Mouse (Mus musculus): ENCODE data around the gene Acsf3. TPM values are rescaled to one million over a fixed set of nuclear protein-coding genes. Genes with fewer than 3 reads are reported as not detected.

The Acsf3 gene
- polyA plus RNA-seq, 1 experiment from 2014 or later, result 13.8 TPM

GRCm38 (mm10) chr8:122745022-122745749, 30.1 kb upstream of the Acsf3 start:
- H3K4me3 ChIP-seq, result no peak overlapping the region
- 37% methylated on average over 17 of the region's 17 CpGs for WGBS
- H3K4me1 ChIP-seq (replicated peaks), result no peaks in the 10 kb centered on the region
- H3K27ac ChIP-seq, result no peak overlapping the region
- no peak overlapping the region for H3K4me2 ChIP-seq
- no peak for ATAC-seq (replicated peaks; ENCODE audit: insufficient number of reproducible peaks, insufficient read depth, low FRiP score, low read depth)
- H3K9me3 ChIP-seq (replicated peaks), result no peaks in the 10 kb centered on the region
- peaks cover 91% of the 10 kb centered on the region for H3K27me3 ChIP-seq
- no peak overlapping the region for H3K9ac ChIP-seq
- no peaks in the 10 kb centered on the region for H3K36me3 ChIP-seq

DNA sequence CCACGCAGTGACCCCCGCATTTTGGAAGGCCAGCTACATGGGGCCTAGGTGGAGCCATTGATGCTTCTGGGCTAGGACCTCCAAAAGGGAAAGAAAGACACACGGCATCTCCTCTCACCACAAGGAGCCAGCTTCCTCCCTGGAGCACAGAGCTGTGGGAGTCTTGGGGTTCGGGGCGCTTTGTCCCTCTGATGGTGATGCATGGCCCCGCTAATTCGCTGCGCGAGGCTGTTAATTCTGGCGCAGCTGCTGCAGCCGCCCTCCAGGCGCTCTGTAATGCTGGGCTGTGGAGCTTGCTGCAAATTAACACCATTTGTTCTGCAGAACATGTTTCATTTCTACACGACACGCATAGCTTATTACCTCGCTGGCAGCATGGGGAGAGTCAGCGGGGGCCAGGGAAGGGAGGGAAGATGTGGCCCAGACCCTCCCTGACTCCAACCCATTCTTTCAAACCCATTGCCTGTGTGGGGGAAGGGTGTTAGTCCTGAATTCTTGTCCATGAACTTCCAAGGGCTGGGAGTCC, 29.5 kb upstream of the Acsf3 start:
- ATAC-seq (replicated peaks; ENCODE audit: insufficient number of reproducible peaks, insufficient read depth, low FRiP score, low read depth), result no peak
- Histone ChIP-seq H3K4me3 (no peak overlapping the region), H3K36me3 (no peaks in the 10 kb centered on the region), H3K9me3 (replicated peaks) (no peaks in the 10 kb centered on the region), H3K27me3 (peaks cover 89% of the 10 kb centered on the region), H3K9ac (no peak overlapping the region), H3K27ac (no peak overlapping the region), H3K4me1 (replicated peaks) (no peaks in the 10 kb centered on the region), H3K4me2 (no peak overlapping the region)
- 26% methylated on average over 16 of the region's 16 CpGs for WGBS

DNA sequence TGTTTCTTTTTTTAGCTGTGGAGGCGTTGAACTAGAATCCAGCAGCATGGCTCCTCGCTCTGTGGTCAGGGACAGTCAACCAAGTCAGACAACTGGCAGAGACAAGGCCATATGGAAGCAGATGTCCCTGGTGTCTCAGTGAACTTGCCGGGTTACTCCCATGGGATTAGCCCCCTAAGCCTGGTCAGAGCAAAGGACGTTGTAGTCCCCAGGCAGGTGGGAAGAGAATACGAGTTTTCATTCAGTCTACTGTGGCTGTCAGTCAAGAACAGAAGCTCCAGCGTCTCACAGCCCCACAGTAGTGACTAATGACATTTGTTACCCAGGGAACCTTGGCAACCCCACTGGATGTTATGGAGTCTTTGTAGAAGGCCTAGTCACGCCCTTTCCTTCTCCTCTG, 28.8 kb upstream of the Acsf3 start:
- Histone ChIP-seq H3K9me3 (replicated peaks) (no peaks in the 10 kb centered on the region), H3K4me1 (replicated peaks) (no peaks in the 10 kb centered on the region), H3K27ac (no peak overlapping the region), H3K27me3 (peaks cover 88% of the 10 kb centered on the region), H3K9ac (no peak overlapping the region), H3K4me2 (no peak overlapping the region), H3K36me3 (no peaks in the 10 kb centered on the region), H3K4me3 (no peak overlapping the region)
- ATAC-seq (replicated peaks; ENCODE audit: insufficient number of reproducible peaks, insufficient read depth, low FRiP score, low read depth), result no peak
- WGBS, result 40% methylated on average over 7 of the region's 7 CpGs

DNA sequence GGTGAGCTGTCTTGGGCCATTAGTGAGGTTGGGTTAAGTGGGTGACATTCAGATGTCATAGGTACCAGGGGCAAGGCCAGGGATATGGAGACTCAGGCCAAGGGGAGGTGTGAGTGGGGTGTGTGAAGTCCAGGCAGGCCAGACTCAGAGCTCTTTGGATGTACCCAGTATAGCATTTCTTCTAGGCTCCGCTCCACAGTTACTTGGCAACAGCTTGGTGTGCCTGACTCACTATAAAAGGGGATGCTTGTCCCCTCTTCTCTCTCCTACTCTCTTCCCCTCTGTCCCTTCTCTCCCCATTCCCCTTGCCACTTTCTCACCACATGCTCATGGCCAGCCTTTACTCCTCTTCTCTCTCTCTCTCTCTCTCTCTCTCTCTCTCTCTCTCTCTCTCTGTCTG, 27.5 kb upstream of the Acsf3 start:
- Histone ChIP-seq H3K4me3 (no peak overlapping the region), H3K27ac (no peak overlapping the region), H3K4me1 (replicated peaks) (no peaks in the 10 kb centered on the region), H3K36me3 (no peaks in the 10 kb centered on the region), H3K27me3 (peaks cover 87% of the 10 kb centered on the region), H3K4me2 (no peak overlapping the region), H3K9me3 (replicated peaks) (no peaks in the 10 kb centered on the region), H3K9ac (no peak overlapping the region)
- 89% methylated on average over 1 of the region's 1 CpGs for WGBS
- ATAC-seq (replicated peaks; ENCODE audit: insufficient number of reproducible peaks, insufficient read depth, low FRiP score, low read depth), result no peak

DNA sequence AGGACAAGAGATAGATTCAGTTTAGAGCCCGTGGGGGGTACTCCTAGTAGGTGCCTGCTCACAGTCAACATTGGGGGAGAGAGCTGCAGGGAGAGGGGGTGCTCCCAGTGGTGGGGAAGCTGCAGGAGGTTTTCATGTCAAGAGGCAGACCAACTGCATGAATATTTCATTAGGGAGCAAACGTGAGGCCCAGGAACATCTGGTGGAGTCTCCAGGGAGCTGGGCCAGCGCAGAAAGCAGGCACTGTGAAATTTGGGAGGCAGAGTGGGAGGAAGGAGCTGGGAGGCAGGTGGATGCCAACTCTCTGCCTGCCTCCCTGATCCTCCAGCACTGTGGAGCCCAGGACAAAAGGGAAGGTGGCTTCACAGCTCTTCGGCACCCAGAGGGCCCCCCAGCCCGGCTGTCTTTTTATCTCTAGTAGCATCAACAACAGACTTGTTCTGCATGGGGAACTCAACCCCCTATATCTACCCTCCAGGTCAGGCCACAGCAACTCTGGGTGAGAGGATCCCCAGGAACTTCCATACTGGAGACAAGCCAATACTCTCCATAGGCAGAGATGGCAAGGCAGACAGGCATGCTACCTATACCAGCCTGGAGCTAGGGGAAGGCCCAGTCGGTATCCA, 25.8 kb upstream of the Acsf3 start:
- no peaks in the 10 kb centered on the region for H3K36me3 ChIP-seq
- H3K4me3 ChIP-seq, result no peak overlapping the region
- H3K27ac ChIP-seq, result no peak overlapping the region
- no peak for ATAC-seq (replicated peaks; ENCODE audit: insufficient number of reproducible peaks, insufficient read depth, low FRiP score, low read depth)
- H3K4me2 ChIP-seq, result no peak overlapping the region
- peaks cover 84% of the 10 kb centered on the region for H3K27me3 ChIP-seq
- WGBS, result 53% methylated on average over 6 of the region's 6 CpGs
- H3K9me3 ChIP-seq (replicated peaks), result no peaks in the 10 kb centered on the region
- no peaks in the 10 kb centered on the region for H3K4me1 ChIP-seq (replicated peaks)
- no peak overlapping the region for H3K9ac ChIP-seq

DNA sequence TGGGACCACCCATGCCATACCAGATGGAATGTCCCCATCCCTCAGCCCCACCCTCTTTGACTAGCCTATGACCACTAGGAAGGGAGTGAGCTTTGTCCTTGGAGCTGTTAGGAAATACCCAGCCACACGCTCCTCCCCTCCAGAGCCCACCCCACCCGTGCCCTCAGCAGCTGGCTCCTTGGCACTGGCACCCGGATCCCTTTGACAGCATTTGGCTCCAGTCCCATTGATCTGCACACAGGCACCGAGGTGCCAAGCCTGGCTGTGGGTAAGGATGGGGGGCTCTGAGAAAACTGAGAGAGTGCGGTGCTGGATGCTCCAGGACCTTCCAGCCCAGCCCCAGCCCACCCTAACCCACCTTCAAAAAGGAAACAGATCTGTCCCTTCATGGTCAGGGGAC, 23.9 kb upstream of the Acsf3 start:
- H3K4me1 ChIP-seq (replicated peaks), result no peaks in the 10 kb centered on the region
- H3K4me3 ChIP-seq, result no peak overlapping the region
- H3K27me3 ChIP-seq, result peaks cover 73% of the 10 kb centered on the region
- H3K4me2 ChIP-seq, result no peak overlapping the region
- no peak; the same call in 1 of the 2 replicates for ATAC-seq (replicated peaks; ENCODE audit: insufficient number of reproducible peaks, insufficient read depth, low FRiP score, low read depth)
- H3K36me3 ChIP-seq, result no peaks in the 10 kb centered on the region
- H3K27ac ChIP-seq, result no peak overlapping the region
- no peaks in the 10 kb centered on the region for H3K9me3 ChIP-seq (replicated peaks)
- no peak overlapping the region for H3K9ac ChIP-seq
- WGBS, result 66% methylated on average over 5 of the region's 5 CpGs

DNA sequence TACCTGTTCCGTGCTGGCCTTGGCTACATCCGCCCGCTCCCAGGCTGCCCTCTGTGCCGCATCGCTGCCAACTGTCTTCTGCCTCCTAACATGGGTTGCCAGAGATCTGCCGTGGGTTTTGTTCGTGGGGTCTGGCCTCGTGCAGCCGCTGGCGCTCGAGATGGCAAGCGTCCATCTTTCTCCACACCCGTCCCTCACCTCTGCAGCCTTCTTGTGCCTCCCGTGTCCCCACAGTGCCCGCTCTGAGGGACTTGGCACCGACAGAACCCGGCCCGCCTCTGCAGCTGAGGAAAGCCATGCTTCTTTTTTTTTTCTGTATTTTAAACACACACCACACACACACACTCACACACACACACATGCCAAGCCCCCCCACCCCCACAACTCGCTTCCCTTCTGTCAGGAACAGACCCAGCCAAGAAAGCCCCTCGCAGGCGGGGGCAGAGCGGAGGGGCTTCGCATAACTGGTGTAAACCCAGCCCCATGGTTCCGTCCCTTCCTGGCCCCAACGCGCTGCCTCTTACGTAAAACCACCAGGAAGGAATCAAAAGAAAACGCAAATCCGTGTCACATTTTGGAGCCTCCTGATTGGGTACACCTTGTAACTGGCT, 23.1 kb upstream of the Acsf3 start:
- peaks cover 64% of the 10 kb centered on the region for H3K27me3 ChIP-seq
- ATAC-seq (replicated peaks; ENCODE audit: insufficient number of reproducible peaks, insufficient read depth, low FRiP score, low read depth), result no peak

DNA sequence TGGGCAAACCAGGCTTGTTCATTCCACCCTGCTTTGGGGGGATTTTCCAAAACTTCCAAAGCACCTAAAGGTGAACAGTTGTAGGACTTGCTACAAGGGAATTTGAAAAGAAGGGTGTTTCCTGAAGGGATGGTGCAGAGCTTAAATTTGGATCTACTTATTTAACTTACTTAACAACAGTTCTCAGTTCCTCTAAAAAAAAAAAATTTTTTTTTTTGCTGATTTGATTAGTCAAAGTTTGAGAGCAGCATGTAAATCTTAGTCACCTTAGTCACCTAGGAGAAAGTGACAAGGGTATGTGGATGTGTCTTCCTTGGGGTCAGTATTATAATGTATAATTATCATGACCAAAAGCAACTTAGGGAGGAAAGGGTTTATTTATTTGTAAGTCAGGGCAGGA, 16.7 kb upstream of the Acsf3 start:
- H3K27ac ChIP-seq, result no peak overlapping the region
- H3K9me3 ChIP-seq (replicated peaks), result no peaks in the 10 kb centered on the region
- H3K27me3 ChIP-seq, result peaks cover 20% of the 10 kb centered on the region
- ATAC-seq (replicated peaks; ENCODE audit: insufficient number of reproducible peaks, insufficient read depth, low FRiP score, low read depth), result no peak
- peaks cover 8% of the 10 kb centered on the region; the same call in 1 of the 2 replicates for H3K4me1 ChIP-seq (replicated peaks)
- H3K4me2 ChIP-seq, result no peak overlapping the region
- H3K36me3 ChIP-seq, result no peaks in the 10 kb centered on the region
- no peak overlapping the region for H3K4me3 ChIP-seq
- no peak overlapping the region for H3K9ac ChIP-seq

More for the DNA sequence above, 23.1 kb upstream of the Acsf3 start:
- no peaks in the 10 kb centered on the region for H3K36me3 ChIP-seq
- H3K4me2 ChIP-seq, result no peak overlapping the region
- 82% methylated on average over 29 of the region's 29 CpGs for WGBS
- H3K4me1 ChIP-seq (replicated peaks), result no peaks in the 10 kb centered on the region
- no peaks in the 10 kb centered on the region for H3K9me3 ChIP-seq (replicated peaks)
- no peak overlapping the region for H3K27ac ChIP-seq
- no peak overlapping the region for H3K9ac ChIP-seq
- no peak overlapping the region for H3K4me3 ChIP-seq

- no peaks in the 10 kb centered on the region for H3K9me3 ChIP-seq (replicated peaks)
- no peak overlapping the region for H3K27ac ChIP-seq
- WGBS, result 70% methylated on average over 7 of the region's 7 CpGs
- no peak overlapping the region for H3K9ac ChIP-seq
- no peaks in the 10 kb centered on the region for H3K36me3 ChIP-seq
- no peak overlapping the region for H3K4me3 ChIP-seq
- no peak overlapping the region for H3K4me2 ChIP-seq
- H3K27me3 ChIP-seq, result peaks cover 11% of the 10 kb centered on the region
- H3K4me1 ChIP-seq (replicated peaks), result peaks cover 11% of the 10 kb centered on the region
- no peak for ATAC-seq (replicated peaks; ENCODE audit: insufficient number of reproducible peaks, insufficient read depth, low FRiP score, low read depth)
These were observed 15.2 kb upstream of the Acsf3 start for GRCm38 (mm10) chr8:122760116-122760515.

- Histone ChIP-seq H3K4me1 (replicated peaks) (peaks cover 12% of the 10 kb centered on the region), H3K27ac (no peak overlapping the region), H3K36me3 (no peaks in the 10 kb centered on the region), H3K4me3 (no peak overlapping the region), H3K4me2 (no peak overlapping the region), H3K27me3 (peaks cover 7% of the 10 kb centered on the region; the same call in 1 of the 2 replicates), H3K9me3 (replicated peaks) (no peaks in the 10 kb centered on the region), H3K9ac (no peak overlapping the region)
- 57% methylated on average over 6 of the region's 6 CpGs for WGBS
- no peak for ATAC-seq (replicated peaks; ENCODE audit: insufficient number of reproducible peaks, insufficient read depth, low FRiP score, low read depth)
These were observed 14.2 kb upstream of the Acsf3 start for GRCm38 (mm10) chr8:122761109-122761508.

DNA sequence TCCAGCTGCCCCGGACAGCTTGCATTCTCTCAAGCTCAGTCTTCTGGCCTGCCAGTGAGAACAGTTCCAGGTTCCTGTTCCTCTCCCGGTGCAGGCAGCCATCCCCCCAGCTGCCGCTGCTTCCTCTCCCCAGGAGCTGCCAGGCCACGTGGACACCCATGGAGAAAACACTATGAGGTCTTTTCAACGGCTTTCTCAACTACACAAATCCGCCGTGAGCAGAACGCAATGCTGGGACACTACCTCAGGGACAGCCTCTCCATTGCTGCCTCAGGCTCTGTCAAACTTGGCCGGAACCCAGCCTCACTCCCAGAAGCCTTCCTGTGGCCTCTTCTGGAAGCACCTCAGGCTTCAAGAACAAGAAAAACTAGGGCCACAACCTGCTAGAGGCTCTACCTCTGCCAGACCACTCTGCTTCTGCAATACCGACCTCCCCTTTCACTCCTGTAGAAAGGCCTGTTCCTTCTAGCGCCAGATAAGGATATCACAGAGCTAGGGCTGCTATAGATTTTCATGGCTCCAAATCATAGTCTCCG, 12.5 kb upstream of the Acsf3 start:
- peaks cover 8% of the 10 kb centered on the region; the same call in 1 of the 2 replicates for H3K27me3 ChIP-seq
- no peaks in the 10 kb centered on the region for H3K36me3 ChIP-seq
- H3K4me2 ChIP-seq, result no peak overlapping the region
- no peak overlapping the region for H3K4me3 ChIP-seq
- no peaks in the 10 kb centered on the region for H3K9me3 ChIP-seq (replicated peaks)
- H3K9ac ChIP-seq, result no peak overlapping the region
- no peak overlapping the region for H3K27ac ChIP-seq
- peaks cover 12% of the 10 kb centered on the region for H3K4me1 ChIP-seq (replicated peaks)
- WGBS, result 46% methylated on average over 12 of the region's 12 CpGs
- no peak for ATAC-seq (replicated peaks; ENCODE audit: insufficient number of reproducible peaks, insufficient read depth, low FRiP score, low read depth)

Data from heart, embryonic 15.5 days (tissue).